Mouse (Mus musculus): ENCODE measurements around the gene Kdm5b.
"Not testable (repeated sequence)": the region's sequence is repeated elsewhere in the genome, so short reads cannot be mapped to it uniquely, and the experiment has no call there.

Gene Kdm5b

DNA sequence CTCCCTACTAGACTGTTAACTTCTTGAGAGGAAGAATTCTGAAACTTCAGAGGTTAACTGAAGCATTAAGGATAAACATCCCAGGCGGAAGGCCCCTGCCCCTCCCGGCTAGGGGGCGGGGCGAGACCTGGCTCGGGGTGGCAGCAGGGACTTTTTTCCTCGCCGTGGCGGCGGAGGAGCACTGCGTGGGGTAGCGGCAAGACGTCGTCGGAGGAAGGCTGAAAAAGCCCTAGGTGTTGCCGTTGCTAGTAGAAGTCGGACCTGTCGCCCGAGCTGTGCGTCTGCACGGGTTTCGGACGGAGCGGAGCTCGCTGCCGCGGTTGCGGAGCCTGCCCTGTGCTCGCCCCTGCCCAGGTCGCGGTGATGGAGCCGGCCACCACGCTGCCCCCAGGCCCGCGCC is at the start of gene Kdm5b:
TSS of gene Kdm5b (plus strand) at position 196 of the 400 bp plus-strand sequence.
- DNase-seq, result peak; percentile 97

DNA sequence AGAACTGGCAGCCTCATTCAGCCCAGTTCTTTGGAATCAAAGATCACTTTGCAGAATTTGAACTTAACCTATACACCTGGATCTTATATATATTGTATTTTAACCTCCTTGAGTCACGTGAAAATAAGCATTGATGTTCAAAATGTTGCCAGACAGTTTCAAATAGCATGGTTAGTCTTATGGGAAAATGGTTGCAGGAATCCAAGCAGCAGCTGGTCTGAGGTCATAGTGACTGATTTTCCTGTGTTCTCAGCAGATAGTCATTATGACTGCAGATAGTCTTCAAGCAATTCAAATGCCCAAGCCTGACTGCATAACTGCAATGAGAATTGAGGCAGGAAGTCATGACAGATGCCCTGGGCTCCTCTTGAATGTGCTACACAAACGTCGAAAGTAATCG is 47.8 kb upstream of the Kdm5b start:
- DNase-seq, result no peak

DNA sequence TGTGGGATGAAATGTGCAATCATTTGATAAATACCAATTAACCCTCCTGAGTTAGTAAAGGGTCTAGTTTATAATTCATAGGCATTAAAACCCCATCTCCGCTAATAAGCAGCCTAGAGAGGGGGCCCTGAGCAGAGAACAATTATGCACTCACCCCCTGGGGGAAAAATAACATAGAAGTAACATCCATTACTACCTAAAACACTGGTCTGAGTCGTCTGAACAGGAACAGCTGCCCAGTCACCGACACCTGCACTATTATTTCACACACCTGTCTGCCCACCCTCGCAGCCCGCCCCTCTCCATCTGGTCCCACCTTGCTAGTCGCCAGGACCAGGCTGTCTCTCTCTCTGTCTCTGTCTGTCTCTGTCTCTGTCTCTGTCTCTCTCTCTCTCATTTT is 47.4 kb upstream of the Kdm5b start:
- no peak for DNase-seq

DNA sequence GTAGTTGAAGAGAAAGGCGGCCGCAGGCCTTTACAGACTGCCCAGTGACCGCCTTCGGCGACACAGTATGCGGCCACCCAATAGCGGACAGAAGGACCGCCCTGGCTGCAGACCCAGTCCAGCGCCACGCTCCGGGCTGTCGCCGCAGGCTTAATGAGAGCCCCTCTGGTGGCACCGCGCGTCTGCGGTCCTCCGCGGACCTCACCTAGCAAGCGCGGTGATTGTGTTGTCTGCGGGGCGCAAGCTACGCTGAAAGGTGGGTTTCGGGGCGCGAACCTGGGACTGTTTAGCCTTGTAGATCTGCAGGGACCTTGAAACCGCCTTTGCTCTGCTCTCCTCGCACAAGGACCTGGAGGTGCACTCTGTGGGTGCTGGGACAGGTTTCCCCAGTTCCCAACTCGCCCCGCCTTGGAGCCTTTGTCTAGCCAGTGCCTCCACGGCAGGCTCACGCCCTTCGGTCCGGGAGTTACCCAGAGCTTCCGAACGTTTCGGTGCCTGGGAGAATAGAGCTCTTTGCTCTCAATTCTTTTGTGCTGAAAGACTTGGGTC is 46.6 kb upstream of the Kdm5b start:
- peak; percentile 33 for DNase-seq

DNA sequence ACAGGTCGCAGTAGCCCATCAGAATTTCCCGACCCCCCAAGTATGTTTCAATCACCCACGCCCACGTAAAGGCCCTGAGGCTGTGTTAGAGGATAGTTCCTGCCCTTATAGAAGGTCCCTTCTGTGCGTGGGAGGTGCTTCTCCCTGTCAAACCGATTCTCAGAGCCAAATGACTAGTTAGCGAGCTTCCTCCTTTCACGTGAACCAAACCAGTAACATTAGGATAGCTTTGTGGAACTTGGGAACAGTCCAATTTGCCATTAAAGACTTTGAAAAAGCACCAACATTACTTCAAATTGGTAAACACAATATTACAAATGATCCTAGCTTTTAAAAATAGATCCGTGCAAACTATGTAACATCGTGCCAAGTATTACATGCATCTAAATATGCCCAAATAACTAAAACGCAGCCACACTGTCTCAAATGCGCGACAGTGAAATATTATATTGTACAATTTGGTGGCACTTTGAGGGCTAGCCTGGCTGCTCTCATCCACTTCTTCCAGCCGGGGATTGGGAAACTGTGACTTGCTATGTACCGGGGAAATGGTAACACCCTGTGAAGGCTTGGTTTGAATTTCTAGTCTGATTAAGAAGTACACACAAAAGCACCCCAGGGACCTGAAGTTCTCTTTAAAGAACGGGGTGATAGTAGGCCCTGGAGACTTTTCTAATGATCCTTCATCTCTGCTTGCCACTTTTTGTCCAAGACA is 45.9 kb upstream of the Kdm5b start:
- DNase-seq, result no peak

DNA sequence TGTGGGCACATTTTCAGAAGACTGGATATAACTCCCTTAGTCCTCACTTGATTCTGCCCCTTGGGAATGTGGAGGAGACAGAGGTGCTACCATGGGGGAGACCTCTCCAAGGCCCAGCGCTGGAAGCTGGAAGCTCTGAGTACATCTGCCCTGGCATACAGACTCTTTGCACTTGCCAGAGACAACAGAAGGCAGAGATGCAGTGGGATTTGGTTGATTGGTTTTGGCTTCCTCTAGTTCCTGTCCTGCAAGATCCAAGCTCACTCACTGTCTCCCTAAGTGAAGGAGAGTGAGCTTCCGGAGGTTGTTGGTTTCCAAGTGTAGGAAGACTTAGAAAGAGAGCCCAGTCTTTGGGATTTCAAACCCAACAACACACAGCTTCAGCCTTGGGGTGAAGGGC is 44.1 kb upstream of the Kdm5b start:
- no peak for DNase-seq

DNA sequence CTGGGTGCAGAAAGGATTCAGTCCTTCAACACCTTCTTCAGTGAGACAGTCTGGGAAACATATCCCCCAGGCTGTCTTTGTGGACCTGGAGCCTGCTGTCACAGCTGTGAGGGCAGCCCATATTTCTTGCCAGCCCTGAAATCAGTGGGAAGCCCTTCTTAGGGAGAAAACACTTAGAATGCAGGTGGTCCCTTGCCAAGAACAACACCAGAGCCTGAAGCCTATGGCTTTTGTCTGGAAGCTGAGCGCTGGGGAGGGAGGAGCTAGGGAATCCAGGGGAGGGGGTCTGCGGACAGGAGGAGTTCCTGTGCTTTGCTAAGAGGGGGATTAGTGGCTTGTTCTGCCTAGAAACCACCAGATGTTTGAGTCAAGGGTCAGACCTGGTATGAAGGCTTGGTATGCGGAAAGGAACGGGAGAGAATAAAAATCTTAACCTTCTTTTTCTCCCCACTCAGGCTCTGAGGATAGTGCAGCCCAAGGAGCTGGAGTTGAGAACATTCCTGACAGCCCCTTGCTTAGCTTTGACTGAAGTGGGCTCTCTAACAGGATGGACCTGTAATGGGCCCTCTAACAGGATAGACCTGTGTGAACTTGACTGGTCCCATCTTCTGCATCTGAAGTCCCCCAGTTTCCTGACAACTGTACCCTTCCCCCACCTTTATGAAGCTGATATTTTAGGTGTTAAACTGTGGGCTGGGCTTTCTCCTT is 43.3 kb upstream of the Kdm5b start:
- no peak for DNase-seq

DNA sequence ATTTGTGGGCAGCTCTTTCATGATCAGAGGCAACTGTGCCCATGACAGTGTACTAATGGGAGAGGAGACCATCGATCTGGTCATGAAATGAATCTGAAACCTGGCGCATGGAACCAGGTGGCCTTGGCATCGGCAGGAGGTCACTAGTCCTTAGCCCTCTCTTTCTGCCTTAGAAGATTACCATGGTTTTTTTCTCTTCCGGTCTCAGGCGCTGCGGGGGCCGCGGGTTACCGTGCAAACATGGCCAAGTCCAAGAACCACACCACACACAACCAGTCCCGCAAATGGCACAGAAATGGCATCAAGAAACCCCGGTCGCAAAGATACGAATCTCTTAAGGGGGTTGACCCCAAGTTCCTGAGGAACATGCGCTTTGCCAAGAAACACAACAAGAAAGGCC is 42.1 kb upstream of the Kdm5b start:
- DNase-seq, result not testable (repeated sequence)

DNA sequence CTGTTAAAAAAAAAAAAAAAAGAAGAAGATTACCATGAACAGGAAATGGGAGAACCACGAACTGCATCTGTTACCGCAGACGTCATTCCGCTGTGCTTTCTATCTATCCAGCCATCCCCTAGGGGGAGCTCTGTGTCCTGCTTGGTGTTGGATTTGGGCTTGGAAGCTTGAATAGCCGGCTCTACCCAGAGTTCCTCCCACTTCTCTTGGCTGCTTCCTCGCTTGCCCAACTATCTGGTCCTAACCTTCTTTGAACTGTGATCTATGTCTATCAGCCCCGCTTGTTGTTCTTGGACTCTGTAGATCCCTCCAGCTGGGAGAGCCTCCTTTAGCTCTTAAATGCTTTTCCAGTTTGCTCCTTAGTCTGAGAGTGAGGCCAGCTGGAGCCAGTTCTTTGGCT is 41.3 kb upstream of the Kdm5b start:
- DNase-seq, result peak; percentile 88

DNA sequence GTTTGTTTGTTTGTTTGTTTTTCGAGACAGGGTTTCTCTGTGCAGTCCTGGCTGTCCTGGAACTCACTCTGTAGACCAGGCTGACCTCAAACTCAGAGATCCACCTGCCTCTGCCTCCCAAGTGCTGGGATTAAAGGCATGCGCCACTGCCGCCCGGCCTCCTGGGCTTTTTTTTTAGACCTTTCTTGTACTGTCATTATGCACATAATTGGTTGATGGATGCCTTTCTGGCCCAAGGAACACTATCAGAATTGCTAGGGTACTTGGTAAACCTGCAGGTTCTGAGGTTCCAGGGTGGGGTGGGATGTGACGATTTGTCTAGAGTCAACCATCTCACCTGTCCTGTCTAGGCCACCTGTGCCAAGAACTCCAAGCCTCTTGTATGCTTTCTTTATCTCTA is 40.8 kb upstream of the Kdm5b start:
- not testable (repeated sequence) for DNase-seq

DNA sequence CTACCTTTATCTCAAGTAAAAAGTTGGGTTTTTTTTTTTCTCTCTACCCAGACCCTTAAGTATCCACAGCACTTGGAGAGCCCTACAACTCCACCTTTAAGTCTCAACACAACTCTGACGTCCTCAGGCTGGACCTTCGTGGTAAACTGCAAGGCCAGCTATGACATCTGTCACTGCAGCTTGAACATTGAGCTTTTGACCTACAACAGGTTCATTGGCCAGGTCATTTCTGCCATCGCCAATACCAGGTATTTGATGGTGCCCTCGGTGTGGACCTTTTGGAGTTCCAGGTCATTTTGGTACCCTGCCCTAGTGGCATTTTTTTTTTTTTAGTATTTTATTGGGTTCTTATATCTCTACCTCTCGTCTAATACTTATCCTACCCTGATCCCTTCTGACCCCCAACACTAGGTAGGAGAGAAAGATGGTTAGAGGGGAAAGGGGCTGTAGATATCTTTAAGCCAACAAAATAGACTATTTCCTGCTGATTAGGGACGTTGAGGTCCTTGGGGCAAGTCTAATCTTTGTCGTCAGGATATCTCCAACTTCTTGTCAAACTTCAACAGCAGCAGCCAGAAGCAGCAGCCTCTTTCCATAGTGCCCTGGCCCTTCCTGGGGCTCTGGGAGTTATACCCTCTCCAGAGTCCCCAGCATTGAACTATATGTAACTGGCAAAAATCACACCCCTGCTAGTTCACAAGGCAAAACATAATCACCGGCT is 39.8 kb upstream of the Kdm5b start:
- DNase-seq, result no peak

DNA sequence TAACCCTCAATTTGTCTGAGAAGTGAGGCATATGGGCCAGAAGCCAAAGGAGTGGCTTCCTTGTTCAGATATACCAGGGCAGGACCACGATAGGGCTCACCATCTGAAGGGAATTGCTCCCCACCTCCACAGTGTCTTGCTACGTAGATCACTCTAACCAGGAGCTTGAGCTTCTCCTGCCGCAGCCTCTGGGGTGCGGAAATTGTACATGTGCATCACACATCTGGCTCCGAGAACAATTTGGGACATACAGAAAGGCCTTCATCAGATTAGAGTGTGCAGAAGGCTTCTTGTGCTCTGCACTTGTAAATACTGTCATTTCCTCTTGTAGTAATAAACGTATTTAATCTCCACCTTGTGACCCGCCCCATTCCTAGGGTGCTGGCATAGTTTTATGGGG is 38.8 kb upstream of the Kdm5b start:
- DNase-seq, result no peak

DNA sequence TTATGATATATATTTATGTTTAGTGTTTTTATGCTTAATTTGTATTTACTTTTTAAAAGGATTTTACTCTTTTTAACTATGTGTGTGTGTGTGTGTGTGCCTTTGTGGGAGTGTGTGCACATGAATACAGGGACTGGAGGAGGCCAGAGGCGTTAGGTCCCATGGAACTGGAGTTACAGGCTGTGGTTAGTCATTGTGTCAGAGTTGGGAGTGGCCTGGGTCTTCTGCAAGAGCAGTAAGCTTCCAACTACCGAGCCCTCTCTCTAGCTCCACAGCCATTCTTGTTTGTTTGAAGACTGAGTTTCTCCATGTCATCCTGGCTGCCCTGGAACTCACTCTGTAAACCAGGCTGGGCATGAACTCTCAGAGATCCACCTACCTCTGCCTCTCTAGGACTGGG is 37.6 kb upstream of the Kdm5b start:
- no peak for DNase-seq

DNA sequence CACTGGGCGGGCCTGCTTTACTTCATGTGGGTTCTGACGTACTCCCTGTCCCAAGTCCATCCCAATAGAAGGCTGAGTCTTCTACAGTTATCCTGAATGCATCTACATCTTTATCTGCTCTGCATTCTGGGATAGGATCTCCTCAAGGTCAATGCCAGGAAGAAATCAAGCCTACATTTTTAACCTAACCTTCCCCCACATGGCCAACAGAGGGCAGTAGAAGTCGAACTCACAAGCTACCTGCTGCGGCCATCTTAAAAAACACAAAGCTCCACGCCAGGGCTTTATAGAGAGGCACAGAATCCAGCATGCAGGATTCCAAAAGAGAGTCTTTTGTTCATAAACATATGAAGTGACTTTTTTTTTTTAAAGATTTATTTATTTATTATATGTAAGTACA is 35.5 kb upstream of the Kdm5b start:
- peak; percentile 52 for DNase-seq

DNA sequence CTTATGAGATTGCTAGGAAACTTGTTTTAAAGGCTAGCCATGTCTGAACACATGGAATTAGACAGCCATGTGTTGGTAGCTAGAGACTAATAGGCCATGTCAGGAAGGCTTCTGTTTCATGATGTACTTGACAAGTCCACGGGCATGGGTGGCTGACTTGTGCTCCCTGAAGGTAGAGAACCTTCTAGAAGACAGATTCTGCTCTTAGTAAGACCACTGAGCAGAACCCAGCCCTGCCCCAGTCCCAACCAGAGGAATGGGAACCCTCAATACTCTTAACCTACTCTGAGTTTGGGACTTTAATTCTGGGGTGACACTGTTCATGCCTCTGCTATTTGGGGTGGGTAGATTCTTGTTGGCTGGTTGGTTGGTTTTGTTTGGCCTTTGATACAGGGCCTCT is 35.0 kb upstream of the Kdm5b start:
- no peak for DNase-seq

DNA sequence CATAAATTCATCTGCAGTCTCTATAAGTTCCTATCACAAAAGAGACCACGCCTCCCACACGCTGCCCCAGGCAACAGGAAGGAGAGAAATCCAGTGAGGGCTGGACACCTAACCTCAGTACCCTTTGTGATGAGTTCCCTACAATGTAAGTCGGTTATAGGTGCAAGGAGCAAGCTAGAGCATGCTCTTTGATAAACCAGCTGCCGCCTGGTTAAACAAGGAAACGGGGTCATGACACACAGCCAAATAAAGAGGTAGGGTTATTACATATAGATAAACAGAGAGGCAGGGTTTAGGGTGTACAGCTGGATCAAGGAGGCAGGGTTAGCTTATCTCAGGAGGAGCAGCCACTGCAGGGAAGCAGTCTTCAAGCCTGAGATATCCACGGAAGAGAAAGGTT is 33.2 kb upstream of the Kdm5b start:
- DNase-seq, result peak; percentile 37

DNA sequence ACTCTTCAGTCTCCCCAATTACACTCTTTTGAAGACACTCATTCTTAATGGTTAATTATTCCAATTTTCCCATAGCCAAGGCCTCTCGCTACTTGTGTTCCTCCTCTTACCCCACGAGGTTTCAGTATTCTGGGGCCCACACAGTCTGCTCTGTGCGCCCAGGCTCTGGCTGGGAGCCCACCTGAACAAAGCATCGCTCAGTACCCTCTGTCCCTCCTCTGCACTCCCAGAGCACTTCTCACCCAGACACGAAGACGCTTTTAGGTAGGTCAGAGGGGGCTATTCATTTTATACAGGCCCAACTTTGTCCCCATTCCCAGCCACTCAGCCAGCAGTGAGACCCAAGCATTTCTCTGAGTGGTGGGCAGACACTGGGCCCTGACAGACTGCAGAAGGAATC is 29.4 kb upstream of the Kdm5b start:
- no peak for DNase-seq

DNA sequence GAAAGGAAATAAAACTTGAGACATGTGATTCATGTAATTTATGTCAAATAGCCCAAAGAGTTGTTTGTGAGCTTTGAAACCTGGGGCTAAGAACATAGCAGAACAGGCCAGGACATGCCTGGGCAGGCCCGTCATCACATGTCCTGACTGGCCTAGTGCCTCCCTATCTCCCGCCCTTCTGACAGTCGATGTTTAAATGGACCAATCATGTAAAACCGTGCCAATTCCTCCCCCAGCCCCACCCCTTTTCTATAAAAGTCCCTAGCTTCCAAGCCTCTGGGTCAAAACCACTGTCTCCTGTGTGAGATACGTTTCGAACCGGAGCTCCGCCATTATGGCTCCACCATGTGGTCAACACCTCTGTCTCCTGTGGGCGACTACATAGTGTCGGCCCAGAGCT is 26.3 kb upstream of the Kdm5b start:
- not testable (repeated sequence) for DNase-seq

DNA sequence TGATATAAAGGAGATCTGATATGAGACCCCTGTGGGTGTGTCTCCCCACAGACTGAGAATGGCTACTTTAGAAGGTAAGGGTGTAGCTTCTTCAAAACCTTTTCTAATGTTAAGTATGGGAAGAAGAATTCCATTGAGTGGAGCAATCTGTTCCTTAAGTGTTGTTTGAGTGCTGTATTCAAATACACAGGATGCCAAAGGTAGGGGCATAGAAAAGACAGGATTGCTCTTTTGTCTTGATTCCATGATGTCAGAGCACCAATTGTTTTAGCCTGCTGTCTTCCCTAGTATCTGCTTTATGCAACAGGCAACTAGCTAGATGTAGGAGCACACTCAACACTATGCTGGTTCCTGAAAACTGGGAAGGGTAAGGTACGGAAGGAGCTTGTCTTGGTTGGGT is 24.9 kb upstream of the Kdm5b start:
- DNase-seq, result no peak

DNA sequence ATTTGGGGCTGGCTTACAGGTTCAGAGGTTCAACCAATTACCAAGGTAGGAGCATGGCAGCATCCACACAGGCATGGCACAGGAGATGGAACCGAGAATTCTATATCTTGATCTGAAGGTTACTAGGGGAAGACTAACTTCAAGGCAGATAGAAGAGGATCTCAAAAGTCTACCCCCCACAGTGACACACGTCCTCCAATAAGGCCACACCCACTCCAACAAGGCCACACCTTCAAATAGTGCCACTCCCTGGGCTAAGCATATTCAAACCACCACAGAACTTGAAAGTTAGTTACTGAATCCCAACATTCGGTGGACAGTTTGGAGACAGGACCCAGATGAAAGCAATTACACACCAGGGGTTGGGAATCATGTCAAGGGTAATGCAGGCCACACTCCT is 24.5 kb upstream of the Kdm5b start:
- DNase-seq, result no peak

DNA sequence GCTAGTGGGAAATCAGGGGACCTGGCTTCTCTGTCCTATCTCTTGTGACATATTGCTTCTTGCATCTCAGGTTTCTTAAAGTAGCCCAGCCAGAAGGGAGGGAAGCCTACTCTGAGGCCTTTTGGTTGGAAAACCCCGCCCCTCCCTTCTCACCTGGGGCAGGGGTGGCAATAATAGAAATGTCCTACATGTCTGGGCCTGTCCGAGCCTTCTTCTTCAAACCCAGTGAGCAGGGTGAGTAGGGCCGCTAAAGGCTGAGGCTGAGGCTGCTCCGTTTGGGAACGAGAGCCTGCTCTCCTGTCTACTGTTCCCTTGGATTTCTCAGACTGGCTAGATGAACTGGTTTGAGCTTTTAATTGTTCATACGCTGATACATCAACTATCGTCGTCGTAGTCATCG is 19.4 kb upstream of the Kdm5b start:
- DNase-seq, result no peak

DNA sequence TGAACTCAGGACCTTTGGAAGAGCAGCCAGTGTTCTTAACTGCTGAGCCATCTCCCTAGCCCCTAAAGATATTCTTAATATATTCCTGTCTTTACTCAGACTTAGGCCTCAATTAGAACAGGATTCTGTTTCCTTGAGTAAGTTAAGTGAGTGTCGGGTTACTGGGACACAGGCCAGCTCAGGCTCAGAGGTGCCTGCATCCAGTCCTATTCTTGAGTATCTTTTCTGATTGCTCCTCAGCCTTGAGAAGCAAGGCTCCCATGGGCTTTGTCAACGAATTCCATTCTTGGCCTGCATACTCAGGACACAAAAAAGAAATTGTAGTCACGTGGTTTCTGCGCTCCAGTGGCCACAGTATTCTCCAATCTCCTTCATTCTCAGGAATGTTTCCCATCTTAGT is 11.7 kb upstream of the Kdm5b start:
- no peak for DNase-seq

DNA sequence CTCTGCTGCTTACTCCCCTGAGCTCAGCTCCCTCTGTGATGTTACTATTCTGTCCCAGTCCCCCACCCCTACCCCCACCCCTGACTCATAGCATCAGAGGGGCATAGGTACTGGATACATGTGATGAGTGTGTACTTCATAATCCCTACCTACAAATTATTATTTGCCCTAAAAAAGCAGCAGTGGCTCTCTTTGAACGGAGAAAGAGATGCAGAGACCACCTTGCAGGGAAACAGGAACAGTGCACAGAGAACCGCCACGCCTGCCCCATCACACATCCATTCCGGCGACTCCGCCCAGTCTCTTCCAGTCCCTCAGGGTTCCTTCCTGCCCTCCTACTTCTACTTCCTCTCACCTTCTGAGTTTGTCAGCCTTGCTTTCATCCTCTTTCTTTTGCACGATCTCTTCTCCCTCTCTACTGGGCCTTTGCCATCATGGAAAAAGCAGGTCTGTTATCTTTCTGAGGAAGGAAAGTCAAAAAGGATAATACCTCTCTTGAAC is 10.3 kb upstream of the Kdm5b start, which contains the start of gene Mgat4e:
TSS of gene Mgat4e (minus strand) at position 51 of the 501 bp plus-strand sequence.
- DNase-seq, result no peak

DNA sequence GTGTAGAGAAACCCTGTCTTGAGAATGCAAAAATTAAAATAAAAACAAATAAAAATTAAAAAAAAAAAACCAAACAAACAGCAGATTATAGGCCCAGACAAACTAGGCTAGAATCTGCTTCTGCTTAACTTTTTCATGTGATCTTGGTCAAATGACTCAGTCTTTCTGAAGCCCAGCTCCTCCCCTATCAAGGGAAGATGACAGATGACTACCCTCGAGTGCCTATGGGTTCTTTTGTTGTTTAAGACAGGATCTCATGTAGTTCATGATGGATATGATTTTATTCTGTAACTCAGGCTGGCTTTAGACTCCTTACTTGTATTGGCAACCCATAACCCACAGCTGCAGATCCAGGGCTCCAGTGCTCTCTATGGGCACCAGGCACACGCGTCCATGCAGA is 8.1 kb upstream of the Kdm5b start:
- no peak for DNase-seq
